In genomic region chr2:11496601-11497031, GRCm38 (mm10) we compare ENCODE assay signal across 8 mouse cellular contexts. TPM values are rescaled to one million over a fixed set of nuclear protein-coding genes. Genes with fewer than 3 reads are reported as not detected.
A peak's percentile ranks its signal among the peaks of the same experiment; 100 is the strongest.
DNase-seq lines count a peak whose midpoint lies in the region; ATAC-seq lines count a peak whose summit lies in the region.

No protein-coding gene starts in this region.

- no peak overlapping the region for H3K4me3 ChIP-seq in midbrain, embryonic 14.5 days (replicated peaks; ENCODE audit: low read depth, low read length)

- no peak for ATAC-seq in midbrain, embryonic 14.5 days (ENCODE audit: low FRiP score, low TSS enrichment)
- no peak for ATAC-seq in erythroid progenitor cell, adult 5-6 weeks (replicated peaks; ENCODE audit: low FRiP score, poor library complexity, severe bottlenecking)

- no peak overlapping the region for H3K27ac ChIP-seq in midbrain, embryonic 14.5 days (replicated peaks; ENCODE audit: low read depth, low read length)

- WGBS in midbrain, embryonic 14.5 days = 94% methylated on average over 3 of the region's 3 CpGs

- no peak overlapping the region for H3K9ac ChIP-seq in midbrain, embryonic 14.5 days (replicated peaks; ENCODE audit: low read length)

- DNase-seq in adrenal gland, adult 2 months = peak; percentile 37
- no peak for DNase-seq in adrenal gland, adult 8-10 months
- DNase-seq in Muller cell, postnatal 12 days (ENCODE audit: inconsistent ontology term) = peak; percentile 42
- peak; percentile 12 for DNase-seq in induced T-regulatory cell, adult 2 months (ENCODE audit: low read depth)
- DNase-seq in lung, postnatal 25 days (ENCODE audit: low spot score) = peak; percentile 66
- no peak for DNase-seq in midbrain, embryonic 14.5 days
- DNase-seq in thymus, postnatal 0 days (ENCODE audit: low spot score) = no peak

- no peak overlapping the region for H3K4me2 ChIP-seq in midbrain, embryonic 14.5 days (ENCODE audit: low read length)

- no peaks in the 10 kb centered on the region for H3K27me3 ChIP-seq in midbrain, embryonic 14.5 days (ENCODE audit: control insufficient read depth, insufficient read depth, low read length)

- no peaks in the 10 kb centered on the region for H3K9me3 ChIP-seq in midbrain, embryonic 14.5 days (ENCODE audit: control insufficient read depth, low read length)

- H3K4me1 ChIP-seq in midbrain, embryonic 14.5 days (ENCODE audit: control insufficient read depth, insufficient read depth, low read length) = peaks cover 23% of the 10 kb centered on the region; the same call in 1 of the 2 replicates

- peaks cover 27% of the 10 kb centered on the region for H3K36me3 ChIP-seq in midbrain, embryonic 14.5 days (ENCODE audit: control insufficient read depth, insufficient read depth, low read length)

RNA-seq across cellular contexts. Expression of gene Pfkfb3, which starts 57.3 kb away (rescaled TPM):
- total RNA-seq in adrenal gland, adult 2 months (2021) = 100 to 1,000 TPM; 163 to 230 TPM
- polyA plus RNA-seq in adrenal gland, adult 2 months (2012; rRNA removed) = 26.0 and 50.3 TPM in 2 replicates
- 100 to 1,000 TPM in 1 of 4 experiments, 10 to 100 TPM in 3; 62.7 to 118 (median 75.9) TPM for total RNA-seq in adrenal gland, adult 8-10 months (2022)
- 28.7 and 31.4 TPM in 2 replicates for polyA plus RNA-seq in midbrain, embryonic 14.5 days (2014; fragmentation: Nextera tagmentation; extraction: Ambion mirVana)
- 8.0 and 14.1 TPM in 2 replicates for total RNA-seq in erythroid progenitor cell, adult 5-6 weeks (2015; ENCODE audit: low replicate concordance)
- total RNA-seq in erythroid progenitor cell, adult 5-6 weeks (2017; ENCODE audit: low replicate concordance) = 1.1 and 3.2 TPM in 2 replicates
- polyA plus RNA-seq in thymus, postnatal 0 days (2015; fragmentation: Nextera tagmentation; extraction: Ambion mirVana) = 14.0 and 15.0 TPM in 2 replicates

Comparison
In these comparisons a context has a peak if more than half of its experiments do, and no peak if none do; other contexts are left out.
1. DNase-seq: peak in adrenal gland, adult 2 months (single experiment), Muller cell, postnatal 12 days (single experiment), induced T-regulatory cell, adult 2 months (single experiment) and lung, postnatal 25 days (single experiment); none in adrenal gland, adult 8-10 months (single experiment), midbrain, embryonic 14.5 days (single experiment) and thymus, postnatal 0 days (single experiment).
2. RNA of gene Pfkfb3, which starts 57.3 kb away (total RNA-seq): 163 to 230 TPM in adrenal gland, adult 2 months and 62.7 to 118 TPM in adrenal gland, adult 8-10 months; 1.1 to 14.1 TPM in erythroid progenitor cell, adult 5-6 weeks; every median in the first group is over 4 times any median in the second.